Mouse (Mus musculus): ENCODE results near the gene Bcar1.

DNA sequence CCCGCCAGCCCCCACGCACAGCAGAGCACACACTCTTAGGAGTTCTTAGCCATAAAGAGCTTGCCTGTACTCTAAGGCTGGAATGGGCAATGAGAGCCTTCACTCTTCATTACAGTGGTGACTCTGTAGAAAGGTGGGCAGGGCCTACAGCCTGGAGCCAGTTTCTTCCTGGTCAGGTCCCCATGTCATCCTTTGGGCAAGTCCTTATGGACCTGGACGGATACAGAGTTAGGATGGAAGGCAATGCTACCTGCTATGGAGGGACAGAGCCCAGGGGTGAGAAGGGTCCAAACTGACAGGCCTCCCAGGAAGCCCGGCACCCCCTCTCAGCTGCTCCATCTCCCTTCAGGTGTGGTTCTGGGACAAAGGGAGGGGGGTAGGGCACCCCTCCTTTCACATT lies 7.8 kb downstream of the Bcar1 start:
- TF ChIP-seq CTCF (IDR thresholded peaks at IDR 0.05; ENCODE audit: low read depth) = no peak
- no peak for TF ChIP-seq EP300 (IDR thresholded peaks at IDR 0.05; ENCODE audit: low read depth)
